23 mouse cellular contexts compared by ENCODE assay signal in the genomic region with DNA sequence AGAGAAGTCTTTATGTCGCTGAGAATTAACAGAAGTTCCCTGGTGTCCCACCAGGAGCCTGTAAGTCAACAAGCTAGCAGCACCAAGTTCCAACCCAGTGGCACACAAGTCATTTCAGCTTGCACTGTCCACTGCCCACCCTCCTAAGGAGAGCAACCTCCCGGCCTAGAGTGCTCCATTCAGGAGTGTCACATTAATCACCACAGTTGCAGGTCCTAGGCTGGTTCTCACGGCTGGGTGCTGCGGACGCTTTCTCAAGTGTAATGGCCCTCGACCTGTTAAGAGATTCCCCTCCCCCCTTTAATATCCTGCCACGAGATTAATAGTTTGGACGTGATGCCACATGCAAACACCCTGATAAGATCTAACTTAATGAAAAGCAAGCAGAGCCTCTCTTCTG.
DNase-seq lines count a peak whose midpoint lies in the region; ATAC-seq lines count a peak whose summit lies in the region.
"Had no signal": no experiment of that assay in that cellular context is flagged by ENCODE, and none has a peak within 500 bp of the region (broad histone marks: within the 10 kb centered on the region; RNA-seq: fewer than 3 reads in every experiment).

No protein-coding gene starts in this region.

- no peaks in the 10 kb centered on the region for H3K9me3 ChIP-seq in hindbrain, embryonic 12.5 days (replicated peaks)
- H3K9me3 ChIP-seq in hindbrain, embryonic 10.5 days = no peaks in the 10 kb centered on the region
- no peaks in the 10 kb centered on the region for H3K9me3 ChIP-seq in neural tube, embryonic 14.5 days (ENCODE audit: control insufficient read depth, low read length)
- H3K9me3 ChIP-seq: limb, embryonic 12.5 days; liver, embryonic 15.5 days; midbrain, embryonic 10.5 days; midbrain, embryonic 15.5 days had no signal

- 48% methylated on average over 8 of the region's 8 CpGs for WGBS in hindbrain, embryonic 12.5 days
- WGBS in hindbrain, embryonic 10.5 days = 68% methylated on average over 8 of the region's 8 CpGs
- 26% methylated on average over 8 of the region's 8 CpGs for WGBS in neural tube, embryonic 14.5 days

- 0 out of 2 replicates have a peak, but pooled peaks cover 2% of the 10 kb centered on the region for H3K4me1 ChIP-seq in hindbrain, embryonic 12.5 days
- H3K4me1 ChIP-seq in hindbrain, embryonic 10.5 days (replicated peaks) = no peaks in the 10 kb centered on the region
- no peaks in the 10 kb centered on the region for H3K4me1 ChIP-seq in neural tube, embryonic 14.5 days (ENCODE audit: control insufficient read depth, insufficient read depth, low read length)
- H3K4me1 ChIP-seq: limb, embryonic 12.5 days; liver, embryonic 15.5 days; midbrain, embryonic 10.5 days; midbrain, embryonic 15.5 days had no signal

- H3K27me3 ChIP-seq in hindbrain, embryonic 12.5 days = no peaks in the 10 kb centered on the region
- H3K27me3 ChIP-seq in hindbrain, embryonic 10.5 days (ENCODE audit: insufficient read depth, poor library complexity, severe bottlenecking) = no peaks in the 10 kb centered on the region
- no peaks in the 10 kb centered on the region for H3K27me3 ChIP-seq in neural tube, embryonic 14.5 days (ENCODE audit: control insufficient read depth, insufficient read depth, low read length)
- H3K27me3 ChIP-seq: limb, embryonic 12.5 days; liver, embryonic 15.5 days; midbrain, embryonic 15.5 days had no signal

- H3K36me3 ChIP-seq in hindbrain, embryonic 12.5 days = no peaks in the 10 kb centered on the region
- no peaks in the 10 kb centered on the region for H3K36me3 ChIP-seq in hindbrain, embryonic 10.5 days
- H3K36me3 ChIP-seq in neural tube, embryonic 14.5 days (ENCODE audit: control insufficient read depth, insufficient read depth, low read length) = no peaks in the 10 kb centered on the region
- H3K36me3 ChIP-seq: limb, embryonic 12.5 days; liver, embryonic 15.5 days; midbrain, embryonic 10.5 days; midbrain, embryonic 15.5 days had no signal

- peak; percentile 61; the same call in 1 of the 2 replicates for ATAC-seq in hindbrain, embryonic 12.5 days (ENCODE audit: low FRiP score)
- peak; percentile 58 for ATAC-seq in neural tube, embryonic 14.5 days (ENCODE audit: low read depth)
- ATAC-seq: CD4-positive, CD25-positive, alpha-beta regulatory T cell, adult 4 months; midbrain, embryonic 15.5 days had no signal

- no peak for DNase-seq in hindbrain, embryonic 10.5 days (ENCODE audit: low spot score)
- DNase-seq in kidney, postnatal 4 days = peak; percentile 18 to 37
- no peak for DNase-seq in kidney, adult 11 months
- peak; percentile 37 for DNase-seq in mesoderm, embryonic 11.5 days (ENCODE audit: low read depth, low spot score)
- no peak for DNase-seq in adrenal gland, postnatal 36 days
- no peak for DNase-seq in thymus, postnatal 4 days
- DNase-seq: adrenal gland, postnatal 14 days; cerebellum, adult 11-12 months; cerebellum, adult 9-11 months; gastrocnemius, postnatal 10 days; kidney, postnatal 14 days; lung, postnatal 14 days; right cerebral cortex, adult 18-20 months; right cerebral cortex, postnatal 4 days had no signal

- no peak overlapping the region for H3K4me2 ChIP-seq in hindbrain, embryonic 12.5 days (replicated peaks)
- no peak overlapping the region for H3K4me2 ChIP-seq in neural tube, embryonic 14.5 days (ENCODE audit: low read depth, low read length)
- H3K4me2 ChIP-seq: limb, embryonic 12.5 days; liver, embryonic 15.5 days; lung, embryonic 14.5 days; midbrain, embryonic 15.5 days had no signal

- no peak overlapping the region for H3K27ac ChIP-seq in hindbrain, embryonic 12.5 days
- no peak overlapping the region for H3K27ac ChIP-seq in hindbrain, embryonic 10.5 days
- no peak overlapping the region for H3K27ac ChIP-seq in neural tube, embryonic 14.5 days (ENCODE audit: low read depth, low read length)
- H3K27ac ChIP-seq: limb, embryonic 12.5 days; liver, embryonic 15.5 days; midbrain, embryonic 10.5 days; midbrain, embryonic 15.5 days had no signal

- H3K9ac ChIP-seq in hindbrain, embryonic 12.5 days = no peak overlapping the region
- no peak overlapping the region for H3K9ac ChIP-seq in neural tube, embryonic 14.5 days (replicated peaks; ENCODE audit: low read depth, low read length)
- H3K9ac ChIP-seq: limb, embryonic 12.5 days; liver, embryonic 15.5 days; lung, embryonic 14.5 days; midbrain, embryonic 15.5 days had no signal

- no peak overlapping the region for H3K4me3 ChIP-seq in hindbrain, embryonic 12.5 days
- no peak overlapping the region for H3K4me3 ChIP-seq in hindbrain, embryonic 10.5 days
- no peak overlapping the region for H3K4me3 ChIP-seq in neural tube, embryonic 14.5 days (ENCODE audit: low read depth, low read length)
- H3K4me3 ChIP-seq: erythroblast, embryonic 14.5 days; limb, embryonic 12.5 days; liver, embryonic 15.5 days; midbrain, embryonic 10.5 days; midbrain, embryonic 15.5 days had no signal

Comparison
In these comparisons a context has a peak if more than half of its experiments do, and no peak if none do; other contexts are left out.
1. DNase-seq: peak in kidney, postnatal 4 days (2 of 2) and mesoderm, embryonic 11.5 days (single experiment); none in hindbrain, embryonic 10.5 days (single experiment), kidney, adult 11 months (single experiment), adrenal gland, postnatal 36 days (0 of 2) and thymus, postnatal 4 days (single experiment).